Mouse (Mus musculus) heart, adult 18-20 months (tissue): Measurements from ENCODE around the gene Wdfy3. TPM values are rescaled to one million over a fixed set of nuclear protein-coding genes. Genes with fewer than 3 reads are reported as not detected.
"Not testable (repeated sequence)": the region's sequence is repeated elsewhere in the genome, so short reads cannot be mapped to it uniquely, and the experiment has no call there.

Experiments used
- DNase-seq, 2 experiments: peaks; one replicate each; pipeline ENCODE4 v3.0.0; 2021 to 2022; ENCODE audit warnings: mixed read lengths in 1 of 2
- total RNA-seq, 2 experiments: library from RNA; stranded (reverse); gene quantifications; 2 replicates each; pipeline ENCODE4 v1.2.3; 2021

Gene Wdfy3
- total RNA-seq, 2 experiments from 2014 or later, result 27.1 to 30.2 TPM

DNA sequence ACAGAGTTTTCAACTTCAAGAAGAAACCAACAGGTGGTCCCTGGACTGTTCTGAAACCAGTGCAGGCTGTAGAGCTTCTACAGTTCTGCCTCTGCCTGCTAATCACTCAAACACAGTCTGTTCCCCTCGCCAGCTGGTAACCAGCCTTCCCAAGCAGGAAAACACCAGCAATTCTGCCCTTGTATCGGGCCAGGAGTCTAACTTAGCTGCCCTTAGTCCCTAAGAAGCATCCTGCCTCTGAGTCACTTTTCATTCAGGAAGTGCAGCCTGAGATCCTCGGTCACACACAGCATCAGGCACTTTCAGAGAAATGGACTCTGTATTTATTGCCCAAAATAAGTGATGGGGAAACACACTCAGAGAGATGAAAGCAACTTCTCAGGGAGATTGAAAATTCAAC, 66.3 kb downstream of the Wdfy3 start:
- DNase-seq, result peak in 1 of 2 experiments; percentile 44

DNA sequence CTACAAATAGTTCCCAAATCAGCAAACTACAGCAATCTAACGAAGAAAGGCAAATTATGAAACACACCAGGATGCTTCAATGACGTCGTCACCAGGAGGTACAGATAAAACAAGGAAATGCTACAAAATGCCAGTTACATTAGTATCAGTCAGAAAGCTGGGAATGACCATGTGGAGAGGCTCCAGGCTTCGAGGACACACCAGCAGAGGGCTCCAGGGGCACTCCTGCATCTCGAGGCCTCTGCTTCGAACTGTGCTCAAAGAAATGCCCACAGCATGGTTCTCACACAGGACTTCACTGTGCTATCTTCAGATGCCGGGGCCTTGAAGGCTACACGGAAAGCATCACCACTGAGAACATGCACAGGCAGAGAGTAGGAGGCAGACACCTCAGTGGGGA, 68.7 kb downstream of the Wdfy3 start:
- no peak for DNase-seq

DNA sequence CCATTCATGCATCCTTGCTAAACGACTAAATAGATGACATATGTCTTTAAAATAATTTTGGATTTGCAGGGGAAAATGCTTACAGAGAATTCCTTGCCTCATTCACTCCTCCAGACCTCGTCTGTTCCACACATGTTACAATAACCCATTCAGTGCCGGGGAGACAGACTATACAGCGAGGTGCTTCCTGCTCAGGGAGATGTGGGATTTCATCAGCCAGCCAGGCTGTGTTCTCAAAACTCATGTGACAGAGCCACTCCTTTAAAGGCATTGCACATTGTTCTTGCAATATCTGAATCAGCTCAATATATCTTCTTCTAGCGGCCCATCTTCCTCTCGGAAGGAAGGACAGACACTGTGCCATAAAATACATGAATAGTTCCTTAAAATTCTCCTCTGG, 70.8 kb downstream of the Wdfy3 start:
- peak in 1 of 2 experiments; percentile 31 for DNase-seq

DNA sequence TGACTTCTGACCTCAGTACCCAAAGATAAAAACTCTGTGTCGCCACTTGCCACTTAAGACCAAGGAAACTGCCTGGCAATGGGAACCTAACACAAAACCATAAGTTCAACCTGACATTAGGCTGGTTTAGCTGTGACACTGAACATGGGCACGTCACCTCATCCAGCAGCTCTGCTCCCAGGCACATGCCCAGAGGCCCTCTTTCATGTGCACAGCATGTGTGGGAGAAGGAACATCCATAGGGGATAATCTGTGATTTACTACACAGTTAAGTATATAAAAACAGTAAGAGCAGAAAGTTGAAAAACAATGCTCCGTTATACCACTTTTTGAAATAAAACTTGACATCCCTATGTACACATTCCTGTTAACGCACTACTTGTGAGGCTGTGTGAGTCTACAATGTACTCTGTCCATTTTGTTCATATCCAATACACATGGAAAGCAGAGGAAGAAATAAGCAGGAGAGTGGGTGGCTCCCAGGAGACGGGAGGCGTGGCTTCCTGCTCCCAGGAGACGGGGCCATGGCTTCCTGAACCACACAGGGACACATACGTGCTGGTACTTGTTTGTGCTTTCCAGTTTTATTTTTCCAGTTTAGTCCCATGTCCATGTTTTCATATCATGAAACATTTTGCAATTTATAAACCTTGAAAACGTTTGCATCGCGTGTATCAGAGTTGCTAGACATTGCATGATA, 73.5 kb downstream of the Wdfy3 start:
- peak; percentile 39 to 58 for DNase-seq

DNA sequence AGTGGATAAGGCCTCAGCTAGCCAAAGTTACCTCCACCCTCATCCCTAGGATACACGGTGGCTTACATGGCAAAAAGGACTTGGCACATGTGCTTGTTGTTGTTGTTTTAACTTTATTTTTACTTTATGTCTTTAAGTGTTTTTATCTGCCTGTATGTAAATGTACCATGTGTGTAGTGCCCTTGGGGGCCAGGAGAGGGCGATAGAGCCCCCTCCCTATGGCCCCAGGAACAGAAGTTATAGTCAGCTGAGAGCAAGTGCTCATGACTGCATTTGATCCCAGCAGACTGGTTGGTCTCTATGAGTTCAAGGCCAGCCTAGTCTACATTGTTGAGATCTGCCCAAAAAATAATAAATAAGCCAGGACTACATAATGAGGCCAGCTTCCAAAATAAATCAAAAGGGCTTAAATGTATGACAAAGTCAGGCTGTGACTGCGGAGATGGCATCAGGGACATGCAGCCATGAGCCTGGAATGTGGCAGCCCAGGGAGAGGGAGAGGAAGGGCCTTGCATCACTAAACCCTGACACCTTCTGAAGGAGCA, 74.2 kb downstream of the Wdfy3 start:
- no peak for DNase-seq

GRCm38 (mm10) chr5:101993996-101994395, 75.7 kb downstream of the Wdfy3 start:
- DNase-seq, result no peak

DNA sequence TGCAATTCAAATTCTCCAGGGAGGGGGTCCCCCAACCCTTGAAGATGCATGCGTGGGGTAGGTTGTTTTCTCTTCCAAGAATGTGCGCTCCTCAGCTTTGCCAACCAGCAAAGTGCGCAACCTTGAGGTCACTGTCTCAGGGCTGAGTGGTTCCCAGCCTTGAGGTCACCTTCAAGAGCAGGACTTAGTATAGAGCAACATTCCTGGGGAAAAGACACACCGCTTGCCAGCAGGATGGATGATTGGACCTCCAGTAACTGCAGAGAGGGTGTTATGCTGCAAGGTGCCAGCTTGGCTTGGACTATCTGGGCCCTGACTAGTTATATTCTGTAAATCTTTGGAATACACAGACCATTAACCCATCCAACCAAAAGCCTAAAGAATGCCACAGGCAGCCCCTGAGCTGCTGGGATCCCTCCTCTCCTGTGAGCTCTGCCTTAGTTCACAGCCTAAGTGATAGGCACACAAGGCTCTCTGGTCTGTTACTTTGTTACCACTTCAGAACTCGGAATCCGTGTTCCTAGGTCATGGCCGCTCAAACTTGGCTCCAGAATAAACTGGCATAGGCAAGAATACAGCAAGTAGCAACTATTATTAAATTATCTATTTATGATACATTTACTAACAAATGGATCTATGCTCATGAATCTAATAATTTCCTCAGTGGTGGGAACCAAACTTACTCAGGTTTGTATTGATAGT, 76.6 kb downstream of the Wdfy3 start:
- DNase-seq, result no peak

- DNase-seq, result no peak
These were observed 79.3 kb downstream of the Wdfy3 start for GRCm38 (mm10) chr5:101990298-101990845.

GRCm38 (mm10) chr5:101988476-101988875, 81.2 kb downstream of the Wdfy3 start:
- no peak for DNase-seq

GRCm38 (mm10) chr5:101986694-101987093, 83.0 kb downstream of the Wdfy3 start:
- no peak for DNase-seq

DNA sequence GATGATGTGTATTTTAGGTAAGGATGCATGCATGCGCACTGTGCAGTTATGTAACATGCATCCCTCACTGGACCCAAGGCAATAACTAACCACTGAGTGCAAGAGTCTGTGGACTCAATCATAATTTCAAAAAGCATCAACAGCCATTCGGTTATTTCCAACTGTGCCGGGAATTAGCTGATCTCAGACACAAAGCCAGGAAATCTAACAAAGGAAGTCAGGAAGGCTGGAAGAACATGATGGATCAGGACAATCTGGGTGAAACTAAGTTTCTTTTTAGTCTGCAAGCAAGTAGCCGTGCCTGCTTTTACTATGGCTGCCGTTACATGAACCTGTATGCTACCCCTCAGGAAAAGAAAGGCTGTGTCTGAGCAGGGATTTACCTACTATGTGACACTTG, 87.5 kb downstream of the Wdfy3 start:
- DNase-seq, result peak; percentile 38 to 51

DNA sequence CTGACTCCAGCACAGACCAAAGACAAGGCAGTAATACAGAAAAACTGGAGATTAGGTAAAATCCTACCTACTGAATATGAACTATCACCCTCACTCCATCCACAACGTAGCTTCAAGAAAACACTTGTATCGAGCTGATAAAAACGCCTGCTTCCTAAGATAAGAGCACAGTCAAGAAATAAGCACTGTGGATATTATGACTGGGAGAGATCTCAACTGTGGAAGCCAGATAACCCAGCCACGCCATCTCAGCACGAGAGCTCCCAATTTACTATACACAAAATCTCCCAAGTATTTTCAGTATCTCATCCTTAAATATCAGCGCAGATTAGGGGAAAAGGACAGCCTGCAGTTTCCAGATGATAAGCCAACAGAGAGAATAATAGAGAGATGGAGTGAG, 90.1 kb downstream of the Wdfy3 start:
- no peak for DNase-seq

DNA sequence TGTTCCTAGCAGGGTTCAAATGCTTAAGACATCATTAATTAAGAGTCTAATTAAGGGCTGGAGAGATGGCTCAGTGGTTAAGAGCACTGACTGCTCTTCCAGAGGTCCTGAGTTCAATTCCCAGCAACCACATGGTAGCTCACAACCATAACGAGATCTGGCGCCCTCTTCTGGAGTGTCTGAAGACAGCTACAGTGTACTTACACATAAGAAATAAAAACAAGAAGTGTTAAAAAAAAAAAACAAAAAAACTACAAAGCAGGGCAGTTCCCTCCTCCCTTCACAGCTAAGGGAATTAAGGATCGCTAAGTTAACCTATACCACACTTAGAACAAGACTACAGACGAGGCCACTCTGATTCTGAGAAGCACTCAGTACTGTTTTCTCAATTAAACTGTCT, 97.1 kb downstream of the Wdfy3 start:
- DNase-seq, result not testable (repeated sequence)

- peak; percentile 46 to 71 for DNase-seq
These were observed 101.4 kb downstream of the Wdfy3 start for GRCm38 (mm10) chr5:101968153-101968851.

- peak in 1 of 2 experiments; percentile 66 for DNase-seq
These were observed 101.9 kb downstream of the Wdfy3 start for GRCm38 (mm10) chr5:101967832-101968152.

DNA sequence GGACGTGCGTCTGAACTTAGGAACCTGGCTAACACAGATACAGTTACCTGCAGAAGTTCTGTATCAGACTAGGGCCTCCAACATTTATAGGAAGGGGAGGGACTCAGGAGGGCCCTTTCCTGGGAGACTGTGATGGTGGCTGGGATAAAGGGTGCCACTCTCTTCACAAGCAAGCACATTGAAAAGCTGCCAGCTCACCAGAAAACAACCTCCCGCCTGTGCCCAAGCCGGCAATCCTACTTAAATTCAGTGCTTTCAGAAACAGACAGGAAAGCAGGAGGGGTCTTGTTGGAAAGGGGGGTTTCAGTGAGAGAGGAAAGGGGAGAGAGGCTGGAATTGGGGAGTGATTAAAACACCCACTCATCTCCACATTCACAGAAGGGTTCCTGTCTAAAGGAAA, 106.9 kb downstream of the Wdfy3 start:
- DNase-seq, result no peak

DNA sequence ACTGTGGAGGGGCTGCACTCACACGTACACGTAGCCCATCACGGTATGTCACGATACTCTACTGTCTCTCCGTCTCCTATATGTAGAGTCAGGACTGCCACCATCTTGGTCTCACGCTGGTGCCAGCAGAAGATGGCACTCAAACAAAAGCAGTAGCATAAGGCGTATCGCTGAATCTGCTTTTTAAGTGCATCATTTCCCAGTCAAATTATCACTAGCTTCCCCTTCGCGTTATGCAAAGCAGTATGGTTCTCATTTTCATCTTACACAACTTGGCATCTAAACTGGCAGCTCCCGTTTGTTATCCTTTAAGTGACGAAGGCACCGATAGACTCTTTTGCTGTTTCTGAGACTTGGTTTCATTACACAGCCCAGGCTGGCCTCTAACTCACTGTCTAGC, 110.4 kb downstream of the Wdfy3 start:
- DNase-seq, result no peak

DNA sequence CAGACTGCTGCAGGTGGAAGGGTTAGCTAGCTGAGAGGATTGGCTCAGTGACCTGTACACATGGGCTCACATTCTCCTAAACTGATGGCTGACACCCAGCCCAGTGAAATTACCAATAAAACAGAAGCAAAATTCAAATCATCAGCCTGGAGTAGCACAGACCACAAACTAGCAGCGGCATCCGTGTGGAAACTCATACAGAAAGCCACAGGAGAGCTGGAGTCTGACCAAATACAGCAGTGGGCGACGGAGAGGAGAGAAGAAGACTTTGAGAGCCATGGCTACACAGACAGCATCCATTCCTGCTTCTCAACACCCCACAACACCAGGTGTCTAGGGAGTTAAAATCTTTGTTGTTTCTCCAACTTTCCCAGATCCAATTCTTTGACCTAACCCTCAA, 110.8 kb downstream of the Wdfy3 start:
- DNase-seq, result no peak

GRCm38 (mm10) chr5:101957419-101957818, 112.3 kb downstream of the Wdfy3 start:
- no peak for DNase-seq

- no peak for DNase-seq
These were observed 115.1 kb downstream of the Wdfy3 start for GRCm38 (mm10) chr5:101954393-101955340.

DNA sequence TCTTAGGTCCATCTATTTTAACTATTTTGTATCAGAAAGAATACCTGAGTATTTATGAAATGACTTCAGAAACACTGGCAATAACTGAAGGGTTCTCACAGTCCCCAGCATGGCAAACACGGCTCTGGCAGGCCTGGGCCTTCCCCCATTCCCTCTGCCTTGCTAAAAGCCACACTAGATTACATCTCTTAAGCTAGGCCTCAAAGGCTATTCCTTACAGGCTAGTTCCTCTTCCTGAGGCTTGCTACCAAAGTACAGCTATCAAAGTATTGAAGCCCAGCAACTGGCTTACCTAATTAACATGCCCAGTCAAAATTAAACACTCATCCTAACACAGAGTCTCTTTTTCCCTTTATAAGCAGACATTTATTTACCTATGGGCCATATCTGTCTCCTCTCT, 117.8 kb downstream of the Wdfy3 start:
- no peak for DNase-seq

DNA sequence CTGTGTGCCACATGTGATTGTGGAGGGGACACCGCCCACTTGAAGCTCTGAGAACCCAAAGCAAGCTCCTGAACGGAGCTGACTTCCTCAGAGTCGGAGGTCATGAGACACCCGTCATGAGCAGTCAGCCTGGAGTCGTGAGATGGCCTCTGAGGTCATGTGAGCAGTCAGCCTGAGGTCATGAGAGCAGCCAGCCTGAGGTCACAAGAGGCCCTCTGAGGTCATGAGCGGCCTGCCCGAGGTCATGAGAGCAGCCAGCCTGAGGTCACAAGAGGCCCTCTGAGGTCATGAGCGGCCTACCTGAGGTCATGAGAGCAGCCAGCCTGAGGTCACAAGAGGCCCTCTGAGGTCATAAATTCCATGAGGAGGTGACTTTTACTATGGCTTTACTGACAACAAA, 120.4 kb downstream of the Wdfy3 start:
- no peak for DNase-seq
